Mouse (Mus musculus) C2C12 (cell line): Measurements from ENCODE around the gene Gpatch2.

Experiments
- CTCF ChIP-seq: IDR thresholded peaks from one replicate; pipeline ENCODE4 v1.5.1; 2011; ENCODE audit not compliant: control insufficient read depth, insufficient read depth, insufficient read length
- MAX ChIP-seq: IDR thresholded peaks from one replicate; pipeline ENCODE4 v1.6.1; 2011; ENCODE audit warnings: mild to moderate bottlenecking, control low read depth
- USF1 ChIP-seq: IDR thresholded peaks from one replicate; pipeline ENCODE4 v1.6.1; 2011; ENCODE audit warnings: low read depth, mild to moderate bottlenecking, control low read depth, moderate library complexity

GRCm38 (mm10) chr1:187170361-187170760 is 44.9 kb upstream of the Gpatch2 start:
- TF ChIP-seq CTCF (no peak), USF1 (no peak), MAX (no peak)
